Mouse (Mus musculus) cerebellum, adult 2 months (tissue): ENCODE data around the gene Aunip.

ENCODE experiments used
- CTCF ChIP-seq: fragments of 200-500 bp; IDR thresholded peaks from 2 replicates; pipeline ENCODE4 v1.5.1; 2011; ENCODE audit warnings: low read depth, mild to moderate bottlenecking, control low read depth, low read length, moderate library complexity, borderline replicate concordance; ENCODE audit not compliant: insufficient read depth
- POLR2A ChIP-seq: fragments of 200-500 bp; IDR thresholded peaks from 2 replicates; pipeline ENCODE4 v1.6.1; 2011; ENCODE audit warnings: low read length, control low read depth, borderline replicate concordance; ENCODE audit not compliant: insufficient read depth

- TF ChIP-seq POLR2A (peak; percentile 26; the same call in 1 of the 2 replicates), CTCF (no peak)
These were observed at the start of gene Aunip for GRCm38 (mm10) chr4:134510845-134511411.
